Mouse (Mus musculus): ENCODE measurements around the gene Txlnb.

Gene Txlnb

GRCm38 (mm10) chr10:17827391-17827790, 31.4 kb downstream of the Txlnb start:
- DNase-seq: no peak

DNA sequence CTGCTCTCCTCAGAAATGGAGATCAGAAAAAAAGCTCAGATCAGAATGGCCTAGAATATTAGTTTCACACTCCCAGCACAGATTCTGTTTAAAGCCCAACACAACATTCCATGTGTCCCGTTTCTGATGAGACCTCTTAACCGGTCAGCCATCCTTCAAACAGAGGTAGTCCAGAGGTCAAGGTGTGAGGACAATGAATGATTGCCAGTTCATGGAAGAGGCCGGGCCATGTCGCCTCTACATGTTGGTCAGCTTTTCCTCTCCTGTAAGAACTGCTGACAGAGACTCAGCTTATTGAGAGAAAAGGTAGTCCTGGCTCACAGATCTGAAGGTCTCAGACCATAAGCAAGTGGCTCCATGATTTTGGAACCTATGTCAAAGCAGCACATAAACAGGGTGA, 33.2 kb downstream of the Txlnb start:
- no peak for DNase-seq

GRCm38 (mm10) chr10:17831041-17831440, 35.0 kb downstream of the Txlnb start:
- DNase-seq: no peak

- no peak for DNase-seq
These were observed 39.0 kb downstream of the Txlnb start for GRCm38 (mm10) chr10:17835031-17835430.

GRCm38 (mm10) chr10:17836275-17836674, 40.2 kb downstream of the Txlnb start:
- no peak for DNase-seq

GRCm38 (mm10) chr10:17842030-17842429, 46.0 kb downstream of the Txlnb start:
- DNase-seq: no peak

DNA sequence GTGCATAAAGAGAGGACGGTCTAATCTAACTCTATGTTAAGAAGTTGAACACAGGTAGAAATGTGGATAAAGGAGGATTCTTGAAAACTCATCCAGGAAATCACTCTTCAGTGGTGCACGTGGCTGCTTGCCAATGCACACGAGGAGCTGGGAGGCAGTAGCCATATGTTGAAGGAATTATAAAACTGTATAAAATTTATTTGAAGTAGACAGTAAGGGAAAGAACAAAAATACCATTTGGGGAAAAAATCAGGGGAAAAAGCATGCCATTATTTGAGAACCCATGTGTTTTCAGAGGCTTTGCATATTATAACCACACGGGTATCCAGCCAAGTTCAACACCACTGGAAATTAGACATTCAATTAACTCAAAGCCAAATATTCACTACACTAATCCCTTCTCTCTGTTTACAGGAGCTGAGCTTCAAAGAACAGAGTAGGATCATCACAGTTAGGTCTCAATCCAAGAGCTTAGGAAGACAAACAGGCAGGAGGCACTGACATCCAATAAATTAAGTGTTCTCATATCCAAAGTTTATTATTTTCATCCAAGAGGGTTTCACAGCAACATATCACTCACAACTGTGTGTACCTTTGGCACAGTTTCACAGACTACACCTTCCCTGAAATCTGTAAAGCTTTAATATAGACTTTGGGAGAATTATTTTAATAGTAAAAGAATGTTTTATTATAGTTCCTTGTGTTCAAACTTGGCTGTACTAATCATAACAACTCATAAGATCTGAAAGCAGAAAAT, 48.9 kb downstream of the Txlnb start:
- no peak for DNase-seq

GRCm38 (mm10) chr10:17857647-17858261, 61.7 kb downstream of the Txlnb start:
- DNase-seq: no peak

GRCm38 (mm10) chr10:17860701-17861480, 64.9 kb downstream of the Txlnb start:
- DNase-seq: no peak

GRCm38 (mm10) chr10:17869822-17870662, 74.0 kb downstream of the Txlnb start:
- peak; percentile 81 for DNase-seq

- no peak for DNase-seq
These were observed 82.2 kb downstream of the Txlnb start for GRCm38 (mm10) chr10:17878002-17878919.

DNA sequence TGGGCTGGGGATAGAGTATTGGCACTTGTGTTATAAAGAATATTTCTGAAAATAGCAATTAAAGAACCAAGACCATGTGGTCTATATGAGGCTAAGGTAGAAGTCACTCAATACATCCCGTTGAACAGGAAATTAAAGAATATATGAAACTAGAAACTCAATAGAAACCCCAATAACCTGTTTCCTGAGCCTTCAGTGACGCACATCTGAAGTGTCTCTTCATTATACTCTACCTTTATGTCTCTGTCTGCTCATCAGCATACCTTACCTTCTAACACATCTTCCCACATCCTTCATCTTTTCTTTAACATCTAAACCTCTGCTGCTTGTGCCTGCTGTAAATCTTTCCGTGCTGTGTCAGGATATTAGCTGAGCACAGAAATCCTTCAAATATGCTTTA, 84.0 kb downstream of the Txlnb start:
- no peak for DNase-seq

DNA sequence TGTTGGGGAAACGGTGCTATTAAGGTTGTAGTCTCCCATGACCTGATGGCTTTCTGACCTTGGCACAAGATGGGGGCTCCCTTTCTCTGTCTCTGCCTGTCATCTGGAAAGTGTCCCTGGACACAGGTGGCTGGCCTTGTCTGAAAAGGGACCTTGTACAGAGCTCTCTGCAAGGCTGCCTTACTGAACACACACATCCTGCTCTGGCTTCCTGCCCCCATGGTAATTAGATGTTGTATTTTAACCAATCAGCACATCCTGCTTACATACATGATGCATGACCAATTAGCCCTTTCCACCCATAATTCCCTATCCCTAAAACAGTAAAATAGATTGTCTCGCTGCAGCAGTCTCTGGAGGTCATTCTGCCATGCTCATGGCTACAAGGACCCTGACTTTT, 84.7 kb downstream of the Txlnb start:
- no peak for DNase-seq
